In genomic region chr3:67624629-67625028, GRCm38 (mm10) we compare ENCODE assay signal across 10 mouse cellular contexts. TPM values are rescaled to one million over a fixed set of nuclear protein-coding genes. Genes with fewer than 3 reads are reported as not detected.
DNase-seq lines count a peak whose midpoint lies in the region; ATAC-seq lines count a peak whose summit lies in the region.
"Had no signal": no experiment of that assay in that cellular context is flagged by ENCODE, and none has a peak within 500 bp of the region (broad histone marks: within the 10 kb centered on the region; RNA-seq: fewer than 3 reads in every experiment).

No protein-coding gene starts in this region.

- intact Hi-C loops in gastrocnemius, postnatal 14 days (cut with DNase I; ENCODE audit: low total_unique reads) = loop anchor here (5.0 kb wide), 1 partner anchor 428 kb away; no protein-coding TSS in a partner anchor

- DNase-seq in embryo, embryonic 10 days (ENCODE audit: low spot score) = peak; percentile 25
- no peak for DNase-seq in embryo, embryonic 9.5 days (ENCODE audit: extremely low spot score)
- peak; percentile 8 for DNase-seq in layer of hippocampus, adult 9-10 months (ENCODE audit: low spot score)
- no peak for DNase-seq in layer of hippocampus, adult 9-11 months
- peak; percentile 22 for DNase-seq in brain, embryonic 18.5 days (ENCODE audit: low read depth, low spot score)
- DNase-seq in gastrocnemius, postnatal 14 days = no peak
- no peak for DNase-seq in testis, postnatal 10 days (ENCODE audit: low spot score)
- DNase-seq: kidney, adult 8-10 months had no signal

- no peak overlapping the region for H3K4me2 ChIP-seq in midbrain, embryonic 16.5 days (ENCODE audit: low read length)
- H3K4me2 ChIP-seq: liver, embryonic 12.5 days had no signal

- H3K9ac ChIP-seq in midbrain, embryonic 16.5 days (ENCODE audit: low read depth, low read length) = no peak overlapping the region
- H3K9ac ChIP-seq: liver, embryonic 12.5 days had no signal

- ATAC-seq in midbrain, embryonic 16.5 days = peak; percentile 75
- ATAC-seq: liver, embryonic 12.5 days had no signal

- no peaks in the 10 kb centered on the region for H3K4me1 ChIP-seq in midbrain, embryonic 16.5 days (ENCODE audit: control insufficient read depth, insufficient read depth, low read length)
- H3K4me1 ChIP-seq: liver, embryonic 12.5 days had no signal

- no peak overlapping the region for H3K4me3 ChIP-seq in midbrain, embryonic 16.5 days (ENCODE audit: low read depth, low read length)
- H3K4me3 ChIP-seq: liver, embryonic 12.5 days had no signal

- no peak overlapping the region for H3K27ac ChIP-seq in midbrain, embryonic 16.5 days (ENCODE audit: low read length)
- H3K27ac ChIP-seq: liver, embryonic 12.5 days had no signal

- H3K9me3 ChIP-seq in midbrain, embryonic 16.5 days (replicated peaks; ENCODE audit: control insufficient read depth, low read length, poor library complexity, severe bottlenecking) = no peaks in the 10 kb centered on the region
- H3K9me3 ChIP-seq: liver, embryonic 12.5 days had no signal

- 76% methylated on average over 1 of the region's 1 CpGs for WGBS in midbrain, embryonic 16.5 days

- no peaks in the 10 kb centered on the region for H3K36me3 ChIP-seq in midbrain, embryonic 16.5 days (ENCODE audit: control insufficient read depth, insufficient read depth, low read length)
- H3K36me3 ChIP-seq: liver, embryonic 12.5 days had no signal

- H3K27me3 ChIP-seq in midbrain, embryonic 16.5 days (ENCODE audit: control insufficient read depth, insufficient read depth, low read depth, low read length) = no peaks in the 10 kb centered on the region
- H3K27me3 ChIP-seq: liver, embryonic 12.5 days had no signal

RNA-seq across cellular contexts. Expression of gene Mfsd1, which starts 42.1 kb away (rescaled TPM):
- 29.5 and 29.6 TPM in 2 replicates for polyA plus RNA-seq in midbrain, embryonic 16.5 days (2015; fragmentation: Nextera tagmentation; extraction: Ambion mirVana)
- 10 to 100 TPM; 19.2 to 22.5 TPM for total RNA-seq in gastrocnemius, postnatal 14 days (2021)

Comparison
In these comparisons a context has a peak if more than half of its experiments do, and no peak if none do; other contexts are left out.
1. DNase-seq: peak in embryo, embryonic 10 days (single experiment), layer of hippocampus, adult 9-10 months (single experiment) and brain, embryonic 18.5 days (single experiment); none in embryo, embryonic 9.5 days (single experiment), layer of hippocampus, adult 9-11 months (single experiment), gastrocnemius, postnatal 14 days (single experiment) and testis, postnatal 10 days (single experiment).